Mouse (Mus musculus) heart, postnatal 0 days (tissue): ENCODE data around the gene Orai3. TPM values are rescaled to one million over a fixed set of nuclear protein-coding genes. Genes with fewer than 3 reads are reported as not detected.

ENCODE experiments used
- ATAC-seq: fragments of 200-750 bp; cut with Nextera tagmentation; 2 replicates; pipeline ENCODE4 v1.8.0; 2017; ENCODE audit warnings: low read depth, moderate number of reproducible peaks, moderate library complexity; ENCODE audit not compliant: insufficient read depth
- DNase-seq: peaks from one replicate; pipeline ENCODE4 v3.0.0-alpha.2; 2016; ENCODE audit warnings: low spot score
- H3K27ac ChIP-seq: fragments of 300-500 bp; sonication (generic); 2 replicates; pipeline ENCODE4 v1.5.1; 2014; ENCODE audit warnings: low read depth, mild to moderate bottlenecking
- H3K27me3 ChIP-seq: fragments of 300-500 bp; sonication (generic); 2 replicates; pipeline ENCODE4 v1.6.1; 2014; ENCODE audit warnings: low read length, mixed read lengths; ENCODE audit not compliant: control insufficient read depth, insufficient read depth
- H3K36me3 ChIP-seq: fragments of 300-500 bp; sonication (generic); replicated peaks from 2 replicates; pipeline ENCODE4 v1.6.1; 2014; ENCODE audit warnings: low read length, mixed read lengths; ENCODE audit not compliant: control insufficient read depth, insufficient read depth
- H3K4me1 ChIP-seq: fragments of 300-500 bp; sonication (generic); 2 replicates; pipeline ENCODE4 v1.6.1; 2014; ENCODE audit warnings: antibody characterized with exemption; ENCODE audit not compliant: control insufficient read depth, insufficient read depth
- H3K4me2 ChIP-seq: fragments of 300-500 bp; sonication (generic); 2 replicates; pipeline ENCODE4 v1.6.1; 2014; ENCODE audit warnings: low read depth, mild to moderate bottlenecking, low read length, moderate library complexity
- H3K4me3 ChIP-seq: fragments of 300-500 bp; sonication (generic); 2 replicates; pipeline ENCODE4 v1.5.1; 2014; ENCODE audit warnings: low read depth, low read length
- H3K9ac ChIP-seq: fragments of 300-500 bp; sonication (generic); replicated peaks from 2 replicates; pipeline ENCODE4 v1.6.1; 2014; ENCODE audit warnings: low read depth, low read length, mixed read lengths
- H3K9me3 ChIP-seq: fragments of 300-500 bp; sonication (generic); replicated peaks from 2 replicates; pipeline ENCODE4 v1.6.1; 2016; ENCODE audit warnings: low read length; ENCODE audit not compliant: control insufficient read depth
- CTCF ChIP-seq: IDR thresholded peaks from 2 replicates; pipeline ENCODE4 v1.5.1; 2016; ENCODE audit warnings: antibody characterized with exemption, control low read depth, low read depth
- EP300 ChIP-seq: IDR thresholded peaks from 2 replicates; pipeline ENCODE4 v1.6.1; 2016; ENCODE audit warnings: antibody characterized with exemption, low read depth
- WGBS: fragments of 180-500 bp; shearing (Covaris S2); extraction: QIAGEN DNeasy Blood & Tissue Kit; methylation state at CpG from one replicate; pipeline ENCODE4 v1.1.7; 2014; 5-methylcytosine and 5-hydroxymethylcytosine counted together
- polyA plus RNA-seq: library from polyadenylated mRNA; unstranded; fragments of >200 nt; fragmentation: Nextera tagmentation; extraction: Ambion mirVana; gene quantifications from 2 replicates; pipeline ENCODE4 v1.2.1, GENCODE M21; 2015
- total RNA-seq: library from RNA; depleted of rRNA; stranded (reverse); fragments of >200 nt; gene quantifications from 2 replicates; pipeline ENCODE4 v1.2.3, GENCODE M21; 2014; ENCODE audit warnings: low replicate concordance

Gene Orai3
- total and polyA plus RNA-seq, 2 experiments from 2014 or later, result 17.3 to 31.8 TPM

- H3K27me3 ChIP-seq, result no peaks in the 10 kb centered on the region
- H3K4me1 ChIP-seq, result peaks cover 7% of the 10 kb centered on the region; the same call in 1 of the 2 replicates
- TF ChIP-seq CTCF (no peak), EP300 (no peak)
- H3K4me3 ChIP-seq, result no peak overlapping the region
- no peaks in the 10 kb centered on the region for H3K36me3 ChIP-seq
- WGBS, result 82% methylated on average over 3 of the region's 3 CpGs
- no peak overlapping the region for H3K4me2 ChIP-seq
- no peaks in the 10 kb centered on the region for H3K9me3 ChIP-seq
- H3K27ac ChIP-seq, result no peak overlapping the region
- H3K9ac ChIP-seq, result no peak overlapping the region
- DNase-seq (no peak), ATAC-seq (no peak)
Measured at GRCm38 (mm10) chr7:127812292-127812691, 42.7 kb downstream of the Orai3 start.

- 0 out of 2 replicates have a peak overlapping the region, but pooled peaks have one; percentile 3 for H3K4me3 ChIP-seq
- peak; percentile 71 for DNase-seq
Measured at GRCm38 (mm10) chr7:127813821-127814220, 44.2 kb downstream of the Orai3 start.

DNA sequence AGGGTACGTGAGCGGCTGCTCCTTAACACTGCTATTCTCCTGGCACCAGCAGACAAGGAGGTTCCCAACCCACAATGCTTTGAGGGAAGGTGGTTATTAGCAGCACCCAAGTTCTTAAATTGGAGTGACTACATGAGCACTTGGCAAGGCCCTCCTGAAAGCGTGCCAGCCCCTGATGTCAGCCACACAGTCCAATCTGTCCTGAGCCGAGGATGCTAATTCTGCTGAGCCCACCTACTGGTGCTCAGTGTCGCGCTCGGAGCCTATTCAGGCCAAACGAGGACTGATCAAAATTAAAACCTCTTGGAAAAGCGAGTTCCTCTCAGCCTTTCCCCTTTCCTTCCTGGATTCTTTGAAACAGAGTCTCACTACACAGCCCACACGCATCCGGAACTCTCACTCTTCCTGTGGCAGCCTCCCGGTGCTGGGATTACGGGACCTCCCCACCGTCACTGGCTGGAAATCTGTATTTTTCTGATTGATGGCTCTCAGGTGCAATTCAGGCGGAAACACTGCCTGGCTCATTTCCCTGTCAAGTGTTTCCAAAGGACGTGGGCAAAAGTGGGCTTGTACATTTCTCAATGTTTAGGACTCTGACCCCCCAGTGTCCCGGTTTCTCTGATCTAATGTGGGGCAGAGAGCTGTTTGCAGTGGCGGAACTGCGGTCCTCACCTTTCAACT is 44.8 kb downstream of the Orai3 start:
- Histone ChIP-seq H3K9me3 (no peaks in the 10 kb centered on the region), H3K4me2 (peak overlapping the region; percentile 47), H3K9ac (peak overlapping the region; percentile 24; the same call in 1 of the 2 replicates), H3K4me1 (peaks cover 7% of the 10 kb centered on the region; the same call in 1 of the 2 replicates), H3K27me3 (no peaks in the 10 kb centered on the region), H3K27ac (peak overlapping the region; percentile 91), H3K36me3 (no peaks in the 10 kb centered on the region), H3K4me3 (0 out of 2 replicates have a peak overlapping the region, but pooled peaks have one; percentile 3)
- ATAC-seq (peak; percentile 89), DNase-seq (peak; percentile 92)
- no peak for TF ChIP-seq EP300
- TF ChIP-seq CTCF, result no peak
- WGBS, result 41% methylated on average over 19 of the region's 19 CpGs

More at GRCm38 (mm10) chr7:127813821-127814220, 44.2 kb downstream of the Orai3 start:
- Histone ChIP-seq H3K4me2 (peak overlapping the region; percentile 47), H3K27ac (peak overlapping the region; percentile 91), H3K36me3 (no peaks in the 10 kb centered on the region), H3K9me3 (no peaks in the 10 kb centered on the region), H3K4me1 (peaks cover 7% of the 10 kb centered on the region; the same call in 1 of the 2 replicates), H3K27me3 (no peaks in the 10 kb centered on the region), H3K9ac (peak overlapping the region; percentile 24; the same call in 1 of the 2 replicates)
- WGBS, result 28% methylated on average over 4 of the region's 4 CpGs
- peak; percentile 84 for ATAC-seq
- TF ChIP-seq CTCF (no peak), EP300 (no peak)

DNA sequence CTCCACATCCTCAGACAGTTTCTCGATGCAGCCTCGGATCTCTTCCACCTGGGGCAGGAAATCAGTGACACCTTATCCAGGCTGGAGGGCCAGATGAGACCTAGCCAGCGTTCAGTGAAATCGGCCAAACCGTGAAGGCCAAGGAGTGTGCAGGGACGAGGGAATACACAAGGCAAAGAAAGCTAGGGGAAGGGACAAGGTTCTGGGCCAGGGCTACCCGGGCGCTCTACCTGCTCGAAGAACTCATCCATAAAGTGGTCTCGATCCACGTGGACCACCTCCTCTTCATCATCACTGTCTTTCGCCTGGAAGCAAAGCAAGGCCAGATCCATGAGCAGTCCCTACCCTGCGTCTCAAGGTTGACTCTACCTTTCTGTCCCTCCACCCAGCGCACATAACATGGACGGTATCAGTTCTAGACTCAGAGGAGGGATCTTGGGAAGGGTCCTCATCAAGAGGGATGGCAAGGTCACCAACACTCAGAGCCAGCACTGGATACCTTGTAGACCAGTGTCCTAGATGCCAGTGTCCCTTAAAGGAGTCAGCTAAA is 45.6 kb downstream of the Orai3 start:
- Histone ChIP-seq H3K27me3 (no peaks in the 10 kb centered on the region), H3K9me3 (no peaks in the 10 kb centered on the region), H3K4me3 (no peak overlapping the region), H3K4me1 (peaks cover 7% of the 10 kb centered on the region; the same call in 1 of the 2 replicates), H3K36me3 (no peaks in the 10 kb centered on the region), H3K9ac (no peak overlapping the region), H3K4me2 (no peak overlapping the region), H3K27ac (peak overlapping the region; percentile 91; the same call in 1 of the 2 replicates)
- no peak for ATAC-seq
- WGBS, result 87% methylated on average over 15 of the region's 15 CpGs
- DNase-seq, result no peak
- TF ChIP-seq CTCF (no peak), EP300 (no peak)

GRCm38 (mm10) chr7:127815954-127816821 is 46.6 kb downstream of the Orai3 start:
- no peaks in the 10 kb centered on the region for H3K9me3 ChIP-seq
- H3K36me3 ChIP-seq, result no peaks in the 10 kb centered on the region
- TF ChIP-seq CTCF (peak; percentile 59), EP300 (no peak)
- H3K4me1 ChIP-seq, result peaks cover 7% of the 10 kb centered on the region; the same call in 1 of the 2 replicates
- peak; percentile 62 for DNase-seq
- H3K4me3 ChIP-seq, result no peak overlapping the region
- no peak overlapping the region for H3K9ac ChIP-seq
- WGBS, result 49% methylated on average over 15 of the region's 15 CpGs
- H3K27ac ChIP-seq, result peak overlapping the region; percentile 36; the same call in 1 of the 2 replicates
- no peaks in the 10 kb centered on the region for H3K27me3 ChIP-seq
- ATAC-seq, result peak; percentile 19; the same call in 1 of the 2 replicates
- H3K4me2 ChIP-seq, result no peak overlapping the region
